Mouse (Mus musculus): ENCODE measurements around the gene Scarb2.

DNA sequence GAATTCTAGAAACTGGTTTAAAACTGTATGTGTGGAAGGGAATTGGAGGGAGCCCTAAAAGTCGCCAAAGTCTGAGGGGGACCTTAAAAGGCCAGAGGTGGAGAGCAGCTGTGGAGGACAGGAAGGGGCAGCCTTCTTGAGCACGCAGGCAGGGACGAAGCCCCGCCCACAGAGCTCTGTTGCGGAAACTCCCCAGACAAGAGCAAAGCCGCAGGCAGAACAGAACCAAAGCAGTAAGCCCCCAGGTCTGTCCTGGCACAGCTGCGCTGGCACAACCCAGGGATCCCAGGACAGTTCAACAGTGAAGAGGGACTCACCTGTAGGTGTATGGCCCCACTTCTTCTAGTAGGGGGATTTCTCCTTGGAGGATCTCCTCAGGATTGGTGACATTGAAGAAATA is 21.8 kb downstream of the Scarb2 start:
- no peak for TF ChIP-seq CTCF (IDR thresholded peaks at IDR 0.05; ENCODE audit: control insufficient read depth, insufficient read depth, low read length)
- TF ChIP-seq POLR2A (IDR thresholded peaks at IDR 0.05; ENCODE audit: borderline replicate concordance, control insufficient read depth, low read depth, low read length), result no peak
